Mouse (Mus musculus) forebrain, embryonic 10.5 days (tissue): ENCODE measurements around the gene Foxn3. TPM values are rescaled to one million over a fixed set of nuclear protein-coding genes. Genes with fewer than 3 reads are reported as not detected.

Experiments
- DNase-seq: peaks from one replicate; pipeline ENCODE4 v3.0.0-alpha.2; 2017; ENCODE audit warnings: low spot score; ENCODE audit errors: extremely low spot score
- H3K27ac ChIP-seq: fragments of 300-500 bp; sonication (generic); 2 replicates; pipeline ENCODE4 v1.5.1; 2016; ENCODE audit warnings: mild to moderate bottlenecking
- H3K27me3 ChIP-seq: fragments of 300-500 bp; sonication (generic); 2 replicates; pipeline ENCODE4 v1.6.1; 2016; ENCODE audit warnings: mild to moderate bottlenecking; ENCODE audit not compliant: poor library complexity, severe bottlenecking
- H3K36me3 ChIP-seq: fragments of 300-500 bp; sonication (generic); replicated peaks from 2 replicates; pipeline ENCODE4 v1.6.1; 2016; ENCODE audit warnings: mild to moderate bottlenecking, moderate library complexity
- H3K4me1 ChIP-seq: fragments of 300-500 bp; sonication (generic); 2 replicates; pipeline ENCODE4 v1.6.1; 2016
- H3K4me3 ChIP-seq: fragments of 300-500 bp; sonication (generic); 2 replicates; pipeline ENCODE4 v1.5.1; 2016; ENCODE audit warnings: mild to moderate bottlenecking, moderate library complexity
- H3K9me3 ChIP-seq: fragments of 300-500 bp; sonication (generic); 2 replicates; pipeline ENCODE4 v1.6.1; 2016; ENCODE audit warnings: mild to moderate bottlenecking, moderate library complexity
- WGBS: fragments of 180-500 bp; shearing (Covaris S2); methylation state at CpG from one replicate; pipeline ENCODE4 v1.1.7; 2016; 5-methylcytosine and 5-hydroxymethylcytosine counted together
- polyA plus RNA-seq: library from polyadenylated mRNA; unstranded; fragments of >200 nt; fragmentation: Nextera tagmentation; extraction: Ambion mirVana; gene quantifications from 2 replicates; pipeline ENCODE4 v1.2.1, GENCODE M21; 2016

The Foxn3 gene
- polyA plus RNA-seq, 1 experiment from 2014 or later = 47.3 TPM

DNA sequence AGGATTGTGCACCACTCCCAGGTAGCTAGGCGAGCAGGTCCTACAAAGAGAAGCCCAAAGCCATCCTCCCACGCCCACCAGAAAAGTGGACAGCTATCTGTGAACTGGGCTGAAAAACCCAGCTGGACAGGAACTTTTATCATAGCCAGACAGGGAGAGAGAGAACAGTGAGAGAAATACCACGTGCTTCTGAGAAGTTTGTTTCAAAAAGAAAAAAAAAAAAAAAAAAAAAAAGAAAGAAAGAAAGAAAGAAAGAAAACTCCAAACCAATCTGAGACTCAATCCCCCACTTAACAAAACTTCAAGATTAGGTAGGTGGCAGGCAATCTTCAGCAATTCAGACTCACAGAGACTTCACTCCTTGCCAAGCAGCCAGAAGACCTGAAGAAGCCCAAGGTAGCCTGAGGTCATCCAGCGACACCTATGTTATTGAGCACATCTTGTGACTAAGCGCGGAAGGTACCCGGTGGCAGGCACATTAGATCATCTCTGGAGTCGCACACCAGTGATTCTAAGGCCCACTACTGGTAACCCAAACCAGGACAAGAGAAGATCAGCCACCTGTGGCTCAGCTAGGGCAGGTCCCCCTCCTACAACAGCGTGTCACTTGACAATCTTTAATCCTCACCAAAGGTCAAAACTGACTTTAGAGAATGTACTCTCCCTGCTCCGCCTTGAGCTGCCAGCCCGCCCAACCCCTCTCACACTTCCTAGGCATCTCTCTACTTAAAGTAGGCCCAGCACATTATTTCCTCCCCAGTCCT, 169.3 kb downstream of the Foxn3 start:
- Histone ChIP-seq H3K4me3 (peak overlapping the region; percentile 95), H3K4me1 (peaks cover 39% of the 10 kb centered on the region), H3K9me3 (peaks cover 4% of the 10 kb centered on the region; the same call in 1 of the 2 replicates), H3K36me3 (peaks cover 10% of the 10 kb centered on the region; the same call in 1 of the 2 replicates), H3K27ac (peak overlapping the region; percentile 96), H3K27me3 (peaks cover 12% of the 10 kb centered on the region; the same call in 1 of the 2 replicates)
- DNase-seq = no peak
- WGBS = 27% methylated on average over 11 of the region's 11 CpGs

DNA sequence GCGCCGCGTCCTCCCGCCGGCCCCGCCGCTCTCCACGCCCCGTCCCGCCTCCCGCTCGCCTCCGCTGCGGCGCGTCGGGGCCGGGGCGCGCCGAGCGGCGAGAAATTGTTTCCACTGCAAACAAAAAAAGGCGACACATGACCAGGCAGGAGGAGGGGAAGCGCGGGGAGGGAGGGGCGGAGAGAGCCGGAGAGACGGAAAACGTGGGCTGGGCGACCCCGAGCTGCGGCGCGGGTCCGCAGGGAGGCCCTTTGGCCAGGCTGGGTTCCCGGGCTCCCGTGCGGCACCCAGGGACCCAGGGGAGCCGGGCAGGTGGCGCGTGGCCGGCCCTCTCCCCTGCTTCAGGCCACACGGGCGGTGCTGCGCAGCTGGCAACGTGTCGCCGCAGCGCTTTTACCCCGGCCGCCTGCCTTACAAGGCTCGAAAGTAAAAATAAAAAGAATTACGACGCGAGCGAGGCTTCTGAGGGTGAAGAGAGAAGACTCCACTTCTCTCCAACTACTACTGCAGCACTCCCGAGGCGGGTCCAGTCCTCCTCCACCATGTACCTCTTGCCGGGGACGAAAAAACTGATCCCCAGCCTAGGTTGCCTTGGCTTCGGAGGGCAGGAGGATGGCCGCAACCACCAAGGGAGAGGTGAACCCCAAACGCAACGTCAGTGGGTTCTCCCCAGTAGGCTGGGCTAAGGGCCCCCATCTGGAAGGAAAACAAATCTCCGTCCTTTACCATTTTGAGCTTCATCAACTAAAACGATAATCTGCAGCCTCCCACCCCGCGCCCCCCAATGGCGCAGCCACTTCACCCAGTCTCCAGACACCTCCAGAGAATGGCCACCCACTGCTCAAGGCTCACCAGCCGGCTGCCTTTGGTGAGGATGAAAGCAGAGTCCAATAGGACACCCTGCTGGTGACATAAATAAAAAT, 170.2 kb downstream of the Foxn3 start:
- Histone ChIP-seq H3K27ac (peak overlapping the region; percentile 96), H3K9me3 (peaks cover 4% of the 10 kb centered on the region; the same call in 1 of the 2 replicates), H3K4me3 (peak overlapping the region; percentile 95), H3K4me1 (peaks cover 39% of the 10 kb centered on the region), H3K27me3 (peaks cover 12% of the 10 kb centered on the region; the same call in 1 of the 2 replicates), H3K36me3 (peaks cover 15% of the 10 kb centered on the region)
- WGBS = under 1% methylated on average over 69 of the region's 71 CpGs
- DNase-seq = peak; percentile 91

DNA sequence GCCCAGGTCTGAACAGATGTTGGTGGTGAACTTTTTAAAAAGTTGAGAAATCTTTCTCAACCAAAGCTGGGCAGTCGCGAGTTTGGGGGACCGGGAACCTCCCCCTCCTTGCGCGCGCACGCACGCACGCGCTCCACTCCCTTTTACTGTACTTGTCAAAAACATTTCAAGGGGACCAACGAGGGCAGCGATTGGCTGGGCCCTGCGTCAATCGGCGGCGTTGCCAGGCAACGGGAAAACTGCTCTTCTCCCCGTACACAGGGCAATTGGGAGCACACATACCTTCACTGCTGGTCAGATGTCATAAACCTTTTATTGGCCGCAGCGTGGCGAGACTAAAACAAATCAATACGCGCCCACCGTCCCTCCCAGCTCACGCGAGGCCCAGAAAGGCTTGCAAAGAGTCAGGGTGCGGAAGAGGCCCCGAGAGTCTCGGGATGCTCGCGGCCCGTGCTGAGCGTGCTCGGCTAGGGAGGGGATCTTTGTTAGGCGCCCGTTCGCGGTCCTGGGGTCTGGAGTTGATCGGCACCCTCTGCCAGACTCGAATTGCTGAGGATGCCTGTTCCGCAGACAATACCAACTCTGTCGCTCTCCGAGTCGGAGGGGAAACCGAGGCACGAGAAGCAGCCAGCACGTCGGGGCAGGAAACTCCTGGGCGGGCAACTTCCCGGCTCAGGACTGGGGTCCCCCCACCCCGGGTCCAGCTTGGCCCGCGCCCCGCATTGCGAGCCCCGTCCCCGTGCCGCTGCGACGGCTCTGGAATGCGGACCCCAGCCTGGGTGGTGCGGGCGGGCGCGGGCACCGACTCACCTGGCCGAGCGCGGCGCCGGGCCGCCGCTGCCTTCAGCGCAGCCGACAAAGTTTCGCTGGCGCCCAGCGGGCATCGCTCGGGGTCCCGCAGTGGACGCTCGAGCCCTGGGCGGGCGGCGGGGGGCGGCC, 171.2 kb downstream of the Foxn3 start:
- DNase-seq = peak; percentile 96
- peak overlapping the region; percentile 96 for H3K27ac ChIP-seq
- H3K4me1 ChIP-seq = peaks cover 39% of the 10 kb centered on the region
- peak overlapping the region; percentile 95 for H3K4me3 ChIP-seq
- WGBS = under 1% methylated on average over 87 of the region's 87 CpGs
- H3K36me3 ChIP-seq = peaks cover 24% of the 10 kb centered on the region
- H3K9me3 ChIP-seq = no peaks in the 10 kb centered on the region
- peaks cover 12% of the 10 kb centered on the region; the same call in 1 of the 2 replicates for H3K27me3 ChIP-seq

DNA sequence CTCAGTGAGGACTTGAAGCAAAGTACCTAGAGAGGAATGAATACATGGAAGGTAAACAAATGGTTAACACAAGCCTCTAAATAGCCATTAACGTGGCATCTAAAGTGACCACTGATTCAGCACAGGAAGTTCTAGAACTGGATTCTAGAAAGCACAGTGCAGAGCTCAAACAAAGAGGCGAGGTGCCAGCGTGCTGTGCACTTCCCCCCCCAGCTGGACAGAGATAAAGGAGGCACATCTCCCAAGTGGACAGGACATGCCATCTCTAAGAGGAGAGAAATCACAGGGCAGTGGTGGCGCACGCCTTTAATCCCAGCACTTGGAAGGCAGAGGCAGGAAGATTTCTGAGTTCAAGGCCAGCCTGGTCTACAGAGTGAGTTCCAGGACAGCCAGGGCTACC, 173.0 kb downstream of the Foxn3 start:
- Histone ChIP-seq H3K36me3 (peaks cover 41% of the 10 kb centered on the region), H3K9me3 (no peaks in the 10 kb centered on the region), H3K27ac (no peak overlapping the region), H3K4me3 (no peak overlapping the region), H3K4me1 (peaks cover 53% of the 10 kb centered on the region), H3K27me3 (peaks cover 12% of the 10 kb centered on the region; the same call in 1 of the 2 replicates)
- no peak for DNase-seq
- 82% methylated on average over 5 of the region's 5 CpGs for WGBS

DNA sequence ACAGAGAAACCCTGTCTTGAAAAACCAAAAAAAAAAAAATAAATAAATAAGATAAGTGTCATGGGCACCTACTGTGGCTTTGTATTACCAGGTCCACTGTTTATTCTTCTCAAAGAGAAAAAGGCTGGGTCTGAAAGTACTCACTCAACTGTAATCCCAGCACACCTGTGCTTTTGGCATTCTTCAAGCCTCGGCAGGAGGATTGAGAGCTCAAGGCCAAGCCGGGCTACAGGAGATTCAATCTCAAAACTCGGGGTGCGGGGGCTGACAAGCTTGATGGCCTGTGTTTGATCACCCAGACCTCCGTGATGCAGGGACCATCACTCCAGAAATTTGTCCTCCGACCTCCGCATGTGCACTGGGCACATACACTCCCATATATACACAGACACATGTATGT, 174.1 kb downstream of the Foxn3 start:
- peaks cover 47% of the 10 kb centered on the region for H3K4me1 ChIP-seq
- no peak overlapping the region for H3K27ac ChIP-seq
- WGBS = 93% methylated on average over 7 of the region's 7 CpGs
- peaks cover 50% of the 10 kb centered on the region for H3K36me3 ChIP-seq
- DNase-seq = no peak
- no peak overlapping the region for H3K4me3 ChIP-seq
- peaks cover 2% of the 10 kb centered on the region; the same call in 1 of the 2 replicates for H3K27me3 ChIP-seq
- H3K9me3 ChIP-seq = no peaks in the 10 kb centered on the region

DNA sequence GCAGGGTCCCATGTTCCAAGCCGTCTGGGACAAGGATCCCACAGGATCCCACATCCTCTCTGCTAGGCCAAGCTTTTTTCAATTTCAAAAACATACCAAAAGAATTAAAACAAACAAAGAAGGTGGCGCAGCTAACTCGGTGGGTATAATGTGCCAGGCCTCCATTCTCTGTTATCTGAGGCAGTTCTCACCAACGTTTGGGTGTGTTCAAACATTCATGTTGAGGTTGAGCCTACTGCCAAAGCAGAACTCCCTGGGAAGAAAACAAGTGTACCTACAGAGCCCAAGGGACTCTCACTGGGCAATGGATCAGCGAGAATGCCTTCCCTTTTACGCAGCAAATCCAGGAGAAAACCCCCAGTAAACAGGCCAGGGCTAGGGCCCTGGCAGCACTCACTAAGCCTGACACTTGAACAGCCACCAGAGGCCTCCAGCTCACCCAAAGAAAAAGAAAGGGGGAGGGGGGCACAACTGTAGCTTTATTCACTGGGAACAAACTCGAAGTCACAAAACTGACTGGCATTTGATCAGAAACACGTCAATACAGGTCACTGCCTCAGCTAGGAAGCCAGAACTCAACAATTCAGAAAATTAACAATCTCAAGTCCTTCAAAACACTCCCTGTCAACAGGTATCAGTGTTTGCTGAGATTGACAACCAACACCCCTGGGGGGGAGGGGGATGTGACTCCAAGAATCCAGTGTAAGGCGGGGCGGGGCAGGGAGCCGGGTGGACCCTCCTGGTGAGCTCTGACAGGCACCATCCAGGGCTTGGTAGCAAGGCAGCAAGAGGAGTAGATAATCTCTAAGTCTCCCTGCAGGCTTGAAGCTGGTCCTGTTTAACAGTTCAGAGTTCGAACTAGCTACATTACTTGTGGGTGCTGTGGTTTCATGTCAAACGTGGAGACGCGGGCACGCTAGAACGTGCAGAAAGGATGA, 177.2 kb downstream of the Foxn3 start:
- DNase-seq = no peak
- Histone ChIP-seq H3K9me3 (no peaks in the 10 kb centered on the region), H3K27ac (0 out of 2 replicates have a peak overlapping the region, but pooled peaks have one; percentile 35), H3K36me3 (peaks cover 78% of the 10 kb centered on the region), H3K4me1 (peaks cover 28% of the 10 kb centered on the region), H3K27me3 (no peaks in the 10 kb centered on the region), H3K4me3 (no peak overlapping the region)
- WGBS = 74% methylated on average over 17 of the region's 17 CpGs

DNA sequence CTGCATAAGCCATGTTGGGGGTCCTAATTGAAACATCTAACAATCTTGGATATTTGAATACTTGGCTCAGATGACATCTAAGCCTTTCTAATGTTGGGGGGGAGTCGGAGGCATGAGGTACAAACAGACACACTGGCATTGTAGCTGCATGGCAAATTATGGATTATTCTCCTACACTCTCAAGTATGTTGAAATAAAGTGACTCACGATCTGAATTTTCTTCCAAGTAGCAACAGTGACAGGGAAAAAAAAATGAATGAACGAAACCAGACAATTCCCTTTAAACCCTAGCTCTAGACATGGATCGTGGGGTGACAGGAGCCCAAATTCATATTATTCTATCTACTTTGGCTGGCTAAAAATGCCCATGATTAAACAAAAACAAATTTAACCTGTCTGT, 178.3 kb downstream of the Foxn3 start:
- Histone ChIP-seq H3K36me3 (peaks cover 80% of the 10 kb centered on the region), H3K27ac (no peak overlapping the region), H3K4me1 (peaks cover 28% of the 10 kb centered on the region), H3K27me3 (no peaks in the 10 kb centered on the region), H3K4me3 (no peak overlapping the region), H3K9me3 (no peaks in the 10 kb centered on the region)
- WGBS = 95% methylated on average over 4 of the region's 4 CpGs
- DNase-seq = no peak

DNA sequence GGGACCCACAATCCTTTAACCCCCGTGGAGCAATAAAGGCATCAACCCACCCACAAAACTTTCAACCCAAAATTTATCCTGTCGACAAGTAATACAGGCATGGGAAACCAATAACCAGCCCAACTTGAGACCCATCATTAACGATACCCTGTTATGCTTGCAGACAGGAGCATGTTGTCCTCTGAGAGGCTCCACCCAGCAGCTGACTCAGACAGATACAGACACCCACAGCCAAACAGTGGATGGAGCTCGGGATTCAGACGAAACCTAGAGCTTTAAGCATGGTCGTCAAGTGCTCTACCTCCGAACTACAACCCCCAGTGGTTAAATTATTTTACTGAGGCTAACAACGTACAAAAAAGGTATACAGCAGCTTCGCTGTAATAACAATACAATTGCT, 182.1 kb downstream of the Foxn3 start:
- Histone ChIP-seq H3K27ac (no peak overlapping the region), H3K27me3 (no peaks in the 10 kb centered on the region), H3K4me1 (peaks cover 26% of the 10 kb centered on the region), H3K36me3 (peaks cover 76% of the 10 kb centered on the region), H3K4me3 (no peak overlapping the region), H3K9me3 (no peaks in the 10 kb centered on the region)
- WGBS = 92% methylated on average over 9 of the region's 9 CpGs
- DNase-seq = no peak

DNA sequence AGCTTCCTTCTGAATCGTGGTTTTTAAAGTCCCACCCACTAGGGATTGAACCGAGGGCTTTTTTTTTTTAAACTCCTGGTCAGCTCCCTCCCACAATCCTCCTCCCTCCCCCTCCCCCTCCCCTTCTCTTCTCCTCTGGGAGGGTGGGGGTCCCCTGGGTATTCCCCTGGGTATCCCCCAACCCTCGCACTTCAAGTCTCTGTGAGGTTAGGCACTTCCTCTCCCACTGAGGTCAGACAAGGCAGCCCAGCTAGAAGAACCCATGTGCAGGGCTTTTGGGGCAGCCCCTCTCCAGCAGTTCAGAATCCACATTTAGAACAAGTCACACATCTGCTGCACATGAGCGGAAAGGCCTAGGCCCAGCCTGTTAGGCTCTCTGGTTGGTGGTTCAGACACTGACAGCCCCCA, 182.5 kb downstream of the Foxn3 start:
- no peak overlapping the region for H3K27ac ChIP-seq
- H3K9me3 ChIP-seq = no peaks in the 10 kb centered on the region
- H3K27me3 ChIP-seq = no peaks in the 10 kb centered on the region
- H3K4me1 ChIP-seq = peaks cover 25% of the 10 kb centered on the region
- 67% methylated on average over 4 of the region's 4 CpGs for WGBS
- no peak overlapping the region for H3K4me3 ChIP-seq
- H3K36me3 ChIP-seq = peaks cover 74% of the 10 kb centered on the region
- no peak for DNase-seq

DNA sequence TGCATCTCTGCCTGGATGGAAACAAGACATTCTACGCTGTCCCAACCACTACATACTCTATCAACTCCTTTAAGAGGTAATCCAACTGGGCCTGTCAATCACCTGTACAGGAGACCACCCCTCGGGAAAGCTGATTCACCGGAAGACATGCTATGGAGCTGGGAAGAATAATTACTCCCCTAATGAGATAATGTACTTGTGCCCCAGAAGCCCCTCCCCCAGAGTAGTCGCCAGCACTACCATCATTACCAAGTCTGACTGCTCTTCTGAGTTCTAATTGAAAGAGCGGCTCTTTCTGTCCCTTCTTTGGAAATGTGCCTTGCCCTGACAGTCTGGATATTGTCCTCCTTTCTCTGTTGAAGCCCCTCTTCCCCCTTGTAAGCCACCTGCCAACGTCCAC, 183.3 kb downstream of the Foxn3 start:
- Histone ChIP-seq H3K27me3 (no peaks in the 10 kb centered on the region), H3K27ac (no peak overlapping the region), H3K36me3 (peaks cover 76% of the 10 kb centered on the region), H3K9me3 (peaks cover 3% of the 10 kb centered on the region; the same call in 1 of the 2 replicates), H3K4me3 (no peak overlapping the region), H3K4me1 (peaks cover 22% of the 10 kb centered on the region)
- 83% methylated on average over 6 of the region's 6 CpGs for WGBS
- no peak for DNase-seq

DNA sequence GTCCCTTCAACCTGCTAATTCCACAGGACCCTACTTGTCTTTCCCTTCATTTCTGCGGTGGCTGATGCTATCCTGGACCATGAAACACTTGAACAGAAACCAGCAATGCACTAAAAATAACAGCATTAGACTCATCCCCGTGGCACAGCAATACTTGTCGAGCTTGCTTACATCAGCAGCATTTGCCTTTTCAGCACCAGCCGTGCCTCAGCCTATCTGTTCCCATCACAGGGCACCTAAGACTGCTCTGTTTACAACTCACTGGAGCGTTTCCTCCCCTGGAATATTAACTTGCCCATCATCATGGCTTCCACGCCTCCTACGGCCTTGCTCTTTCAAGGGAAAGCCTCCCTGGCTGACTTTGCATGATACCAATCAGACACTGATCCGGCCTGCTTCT, 185.1 kb downstream of the Foxn3 start:
- no peaks in the 10 kb centered on the region for H3K27me3 ChIP-seq
- H3K27ac ChIP-seq = no peak overlapping the region
- DNase-seq = no peak
- H3K4me1 ChIP-seq = peaks cover 19% of the 10 kb centered on the region; the same call in 1 of the 2 replicates
- 88% methylated on average over 8 of the region's 8 CpGs for WGBS
- H3K4me3 ChIP-seq = no peak overlapping the region
- peaks cover 15% of the 10 kb centered on the region for H3K9me3 ChIP-seq
- H3K36me3 ChIP-seq = peaks cover 80% of the 10 kb centered on the region
